Mouse (Mus musculus) heart, adult 2 months (tissue): ENCODE measurements around the gene Git2.

Experiments
- CTCF ChIP-seq: fragments of 200-600 bp; IDR thresholded peaks from 2 replicates; pipeline ENCODE4 v1.8.1; 2022; ENCODE audit warnings: antibody characterized with exemption, mild to moderate bottlenecking, moderate library complexity
- POLR2A ChIP-seq: fragments of 200-500 bp; IDR thresholded peaks from 2 replicates; pipeline ENCODE4 v1.6.1; 2011; ENCODE audit warnings: mild to moderate bottlenecking, low read depth, low read length, control low read depth; ENCODE audit not compliant: insufficient read depth

GRCm38 (mm10) chr5:114808385-114808784, 33.1 kb upstream of the Git2 start:
- TF ChIP-seq POLR2A (no peak), CTCF (no peak)
